Mouse (Mus musculus): Measurements from ENCODE around the gene Itgb1bp1. TPM values are rescaled to one million over a fixed set of nuclear protein-coding genes. Genes with fewer than 3 reads are reported as not detected.

Itgb1bp1 gene
- polyA plus RNA-seq, 1 experiment from 2014 or later = 42.9 TPM

DNA sequence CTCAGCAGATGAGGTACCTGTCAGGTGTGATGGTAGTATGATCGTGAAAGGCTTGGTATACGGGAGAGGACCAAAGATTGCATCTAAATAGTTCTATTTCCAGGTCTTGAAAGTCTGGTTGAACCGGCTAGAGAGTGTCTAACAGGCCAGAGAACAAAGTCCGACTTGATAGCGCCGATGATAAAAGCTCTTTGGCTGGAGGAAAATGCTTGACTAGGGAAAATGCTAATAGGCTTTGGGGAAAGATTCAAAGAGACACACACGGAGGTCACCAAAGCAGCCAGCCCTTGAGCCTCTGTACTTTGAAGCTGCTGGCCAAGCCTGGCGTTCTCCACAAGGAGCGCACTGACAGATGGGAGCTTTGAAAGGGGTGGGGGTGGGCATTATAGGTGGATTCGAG lies 76.8 kb downstream of the Itgb1bp1 start:
- Histone ChIP-seq H3K9me3 (ENCODE audit: control insufficient read depth, low read length) (no peaks in the 10 kb centered on the region), H3K4me2 (ENCODE audit: low read depth, severe bottlenecking) (no peak overlapping the region), H3K9ac (ENCODE audit: low read length) (no peak overlapping the region), H3K27me3 (ENCODE audit: control insufficient read depth, insufficient read depth, low read length) (no peaks in the 10 kb centered on the region), H3K4me1 (ENCODE audit: control insufficient read depth, insufficient read depth, low read length) (no peaks in the 10 kb centered on the region), H3K4me3 (ENCODE audit: low read depth, low read length) (no peak overlapping the region), H3K27ac (replicated peaks; ENCODE audit: low read depth, low read length) (no peak overlapping the region), H3K36me3 (ENCODE audit: control insufficient read depth, insufficient read depth, low read length) (peaks cover 15% of the 10 kb centered on the region; the same call in 1 of the 2 replicates)
- DNase-seq (ENCODE audit: low spot score) (no peak), ATAC-seq (ENCODE audit: insufficient number of reproducible peaks, low FRiP score, low TSS enrichment, low read depth) (no peak)
- WGBS = 93% methylated on average over 10 of the region's 10 CpGs

DNA sequence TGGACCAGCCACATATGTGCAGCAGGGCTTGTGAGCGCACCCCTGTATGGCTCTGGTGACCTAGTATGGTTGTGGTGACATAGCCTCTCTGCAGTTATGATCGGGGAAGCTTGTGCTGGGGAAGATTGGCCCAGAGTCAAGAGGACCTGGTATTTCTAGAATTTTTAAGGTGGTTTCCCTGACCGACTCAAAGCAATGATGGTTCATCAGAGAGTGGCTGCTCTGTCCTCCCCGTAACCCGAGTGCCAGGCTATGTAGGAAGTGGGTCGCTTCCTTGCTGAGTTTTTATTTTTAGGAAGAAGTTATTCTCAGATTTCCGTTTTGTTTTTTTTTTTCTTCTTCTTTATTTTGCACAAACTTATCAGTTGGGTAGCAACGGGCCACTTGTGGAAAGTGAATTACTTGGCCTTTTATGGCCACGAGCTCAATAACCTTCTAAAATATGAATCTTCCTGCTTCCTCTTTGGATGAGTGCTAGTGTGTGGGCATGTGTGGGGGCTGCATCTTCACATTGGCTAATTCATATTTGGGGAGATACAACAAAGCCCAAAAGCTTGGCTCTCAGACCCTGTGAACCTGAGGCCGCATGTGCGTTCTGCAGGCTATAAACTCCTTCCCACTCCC lies 77.8 kb downstream of the Itgb1bp1 start:
- no peak overlapping the region for H3K4me3 ChIP-seq (ENCODE audit: low read depth, low read length)
- no peak for DNase-seq (ENCODE audit: low spot score)
- no peak overlapping the region for H3K27ac ChIP-seq (replicated peaks; ENCODE audit: low read depth, low read length)
- no peaks in the 10 kb centered on the region for H3K27me3 ChIP-seq (ENCODE audit: control insufficient read depth, insufficient read depth, low read length)
- peaks cover 12% of the 10 kb centered on the region; the same call in 1 of the 2 replicates for H3K36me3 ChIP-seq (ENCODE audit: control insufficient read depth, insufficient read depth, low read length)
- no peaks in the 10 kb centered on the region for H3K9me3 ChIP-seq (ENCODE audit: control insufficient read depth, low read length)
- no peaks in the 10 kb centered on the region for H3K4me1 ChIP-seq (ENCODE audit: control insufficient read depth, insufficient read depth, low read length)
- WGBS = 88% methylated on average over 11 of the region's 11 CpGs
- no peak for ATAC-seq (ENCODE audit: insufficient number of reproducible peaks, low FRiP score, low TSS enrichment, low read depth)
- no peak overlapping the region for H3K9ac ChIP-seq (ENCODE audit: low read length)
- no peak overlapping the region for H3K4me2 ChIP-seq (ENCODE audit: low read depth, severe bottlenecking)

DNA sequence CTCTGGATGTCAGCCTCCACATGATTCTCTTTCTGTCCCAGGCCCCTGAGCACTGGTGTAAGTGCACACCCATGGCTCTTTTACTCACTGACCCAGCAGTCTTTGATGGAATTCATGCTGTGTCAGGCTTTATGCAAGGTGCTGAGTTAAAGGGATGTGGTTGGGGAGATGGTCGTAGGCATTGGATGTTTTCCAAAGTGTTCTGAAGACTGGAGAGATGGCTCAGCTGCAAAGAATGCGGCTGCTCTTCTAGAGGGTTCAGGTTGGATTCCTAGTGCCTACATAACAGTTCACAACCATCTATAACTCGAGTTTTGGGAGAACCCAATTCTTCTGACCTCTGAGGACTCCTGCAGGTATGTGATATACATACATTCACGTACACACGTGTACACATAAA lies 78.7 kb downstream of the Itgb1bp1 start:
- Histone ChIP-seq H3K27me3 (ENCODE audit: control insufficient read depth, insufficient read depth, low read length) (no peaks in the 10 kb centered on the region), H3K36me3 (ENCODE audit: control insufficient read depth, insufficient read depth, low read length) (peaks cover 12% of the 10 kb centered on the region; the same call in 1 of the 2 replicates), H3K9me3 (ENCODE audit: control insufficient read depth, low read length) (no peaks in the 10 kb centered on the region), H3K27ac (replicated peaks; ENCODE audit: low read depth, low read length) (no peak overlapping the region), H3K4me3 (ENCODE audit: low read depth, low read length) (no peak overlapping the region), H3K4me2 (ENCODE audit: low read depth, severe bottlenecking) (no peak overlapping the region), H3K4me1 (ENCODE audit: control insufficient read depth, insufficient read depth, low read length) (no peaks in the 10 kb centered on the region), H3K9ac (ENCODE audit: low read length) (no peak overlapping the region)
- ATAC-seq (ENCODE audit: insufficient number of reproducible peaks, low FRiP score, low TSS enrichment, low read depth) (no peak), DNase-seq (ENCODE audit: low spot score) (no peak)
- 92% methylated on average over 5 of the region's 5 CpGs for WGBS

DNA sequence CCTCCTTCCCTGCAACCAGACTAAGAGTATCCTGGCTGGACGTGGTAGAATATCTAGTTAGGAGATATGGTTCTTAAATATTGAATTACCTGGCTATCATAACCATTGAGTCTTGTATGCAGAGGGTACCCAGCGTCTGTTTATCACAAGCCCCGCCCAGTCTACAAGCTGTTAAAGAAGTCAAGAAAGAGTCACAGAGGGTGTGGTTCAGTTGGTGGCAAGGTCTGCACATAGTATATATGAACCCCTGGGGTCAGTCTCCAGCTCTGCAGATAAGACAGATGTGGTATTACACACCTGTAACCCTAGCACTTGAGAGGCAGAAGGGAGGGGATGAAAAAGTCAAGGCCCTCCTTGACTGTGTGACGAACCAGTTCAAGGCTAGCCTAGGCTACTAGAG lies 80.3 kb downstream of the Itgb1bp1 start:
- Histone ChIP-seq H3K36me3 (ENCODE audit: control insufficient read depth, insufficient read depth, low read length) (peaks cover 10% of the 10 kb centered on the region; the same call in 1 of the 2 replicates), H3K9ac (ENCODE audit: low read length) (no peak overlapping the region), H3K27me3 (ENCODE audit: control insufficient read depth, insufficient read depth, low read length) (no peaks in the 10 kb centered on the region), H3K9me3 (ENCODE audit: control insufficient read depth, low read length) (no peaks in the 10 kb centered on the region), H3K27ac (replicated peaks; ENCODE audit: low read depth, low read length) (no peak overlapping the region), H3K4me1 (ENCODE audit: control insufficient read depth, insufficient read depth, low read length) (no peaks in the 10 kb centered on the region), H3K4me2 (ENCODE audit: low read depth, severe bottlenecking) (no peak overlapping the region), H3K4me3 (ENCODE audit: low read depth, low read length) (no peak overlapping the region)
- DNase-seq (ENCODE audit: low spot score) = no peak
- 89% methylated on average over 4 of the region's 4 CpGs for WGBS
- no peak for ATAC-seq (ENCODE audit: insufficient number of reproducible peaks, low FRiP score, low TSS enrichment, low read depth)

DNA sequence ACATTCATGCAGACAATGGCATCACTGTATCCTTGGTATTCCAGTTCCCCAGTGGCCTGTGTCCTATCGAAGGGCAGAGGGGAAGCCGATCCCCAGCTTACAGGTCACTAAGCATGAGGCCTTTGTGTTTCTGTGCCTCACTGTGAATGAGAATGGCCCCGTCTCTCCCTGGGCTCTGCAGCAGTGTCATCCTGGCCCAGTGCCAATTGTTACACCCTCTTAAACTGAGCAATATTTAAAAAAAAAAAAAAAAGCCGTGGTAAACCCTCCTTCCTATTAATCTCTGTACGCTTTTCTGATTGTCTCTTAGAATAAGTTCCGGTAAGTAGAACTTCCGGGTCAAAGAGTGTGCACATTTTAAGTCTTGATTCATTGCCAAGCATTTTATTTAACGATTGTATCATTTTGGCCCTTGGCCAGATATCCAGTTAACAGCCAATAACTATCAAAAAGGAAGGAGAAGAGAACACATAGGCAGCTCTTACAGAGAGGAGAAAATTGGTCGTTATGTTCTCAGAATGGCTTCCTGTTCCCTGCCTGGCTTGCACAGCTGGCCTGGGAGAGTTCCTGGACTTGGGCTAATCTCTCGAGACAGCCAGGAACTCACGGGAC lies 81.3 kb downstream of the Itgb1bp1 start:
- H3K36me3 ChIP-seq (ENCODE audit: control insufficient read depth, insufficient read depth, low read length) = peaks cover 10% of the 10 kb centered on the region; the same call in 1 of the 2 replicates
- no peaks in the 10 kb centered on the region for H3K27me3 ChIP-seq (ENCODE audit: control insufficient read depth, insufficient read depth, low read length)
- no peak overlapping the region for H3K4me2 ChIP-seq (ENCODE audit: low read depth, severe bottlenecking)
- no peaks in the 10 kb centered on the region for H3K9me3 ChIP-seq (ENCODE audit: control insufficient read depth, low read length)
- DNase-seq (ENCODE audit: low spot score) (no peak), ATAC-seq (ENCODE audit: insufficient number of reproducible peaks, low FRiP score, low TSS enrichment, low read depth) (no peak)
- H3K27ac ChIP-seq (replicated peaks; ENCODE audit: low read depth, low read length) = no peak overlapping the region
- no peak overlapping the region for H3K9ac ChIP-seq (ENCODE audit: low read length)
- H3K4me3 ChIP-seq (ENCODE audit: low read depth, low read length) = no peak overlapping the region
- 52% methylated on average over 11 of the region's 11 CpGs for WGBS
- H3K4me1 ChIP-seq (ENCODE audit: control insufficient read depth, insufficient read depth, low read length) = no peaks in the 10 kb centered on the region

- H3K4me2 ChIP-seq (ENCODE audit: low read depth, severe bottlenecking) = no peak overlapping the region
- H3K4me3 ChIP-seq (ENCODE audit: low read depth, low read length) = no peak overlapping the region
- H3K9me3 ChIP-seq (ENCODE audit: control insufficient read depth, low read length) = no peaks in the 10 kb centered on the region
- no peak overlapping the region for H3K9ac ChIP-seq (ENCODE audit: low read length)
- H3K27me3 ChIP-seq (ENCODE audit: control insufficient read depth, insufficient read depth, low read length) = no peaks in the 10 kb centered on the region
- no peak overlapping the region for H3K27ac ChIP-seq (replicated peaks; ENCODE audit: low read depth, low read length)
- DNase-seq (ENCODE audit: low spot score) (no peak), ATAC-seq (ENCODE audit: insufficient number of reproducible peaks, low FRiP score, low TSS enrichment, low read depth) (no peak)
- H3K4me1 ChIP-seq (ENCODE audit: control insufficient read depth, insufficient read depth, low read length) = no peaks in the 10 kb centered on the region
- WGBS = 87% methylated on average over 10 of the region's 10 CpGs
- H3K36me3 ChIP-seq (ENCODE audit: control insufficient read depth, insufficient read depth, low read length) = peaks cover 2% of the 10 kb centered on the region; the same call in 1 of the 2 replicates
These were observed 84.4 kb downstream of the Itgb1bp1 start for GRCm38 (mm10) chr12:21201485-21202269.

DNA sequence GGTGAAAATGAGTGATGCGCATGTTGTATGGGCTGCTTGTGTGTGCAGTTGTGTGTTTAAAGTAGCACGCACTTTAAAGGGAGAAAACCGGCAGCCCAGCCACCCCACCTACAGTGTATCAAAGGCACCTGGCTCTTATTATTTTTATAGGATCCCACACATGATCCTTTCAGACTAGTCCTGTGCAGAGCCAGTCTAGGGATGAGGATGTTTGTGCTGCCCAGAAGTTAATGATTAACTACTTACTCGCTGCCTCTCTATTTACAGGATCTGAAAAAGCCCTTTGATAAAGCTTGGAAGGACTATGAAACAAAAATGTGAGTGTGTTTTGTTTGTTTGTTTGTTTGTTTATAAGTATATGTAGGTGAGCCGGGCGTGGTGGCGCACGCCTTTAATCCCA lies 85.5 kb downstream of the Itgb1bp1 start:
- Histone ChIP-seq H3K4me2 (ENCODE audit: low read depth, severe bottlenecking) (no peak overlapping the region), H3K4me1 (ENCODE audit: control insufficient read depth, insufficient read depth, low read length) (no peaks in the 10 kb centered on the region), H3K36me3 (ENCODE audit: control insufficient read depth, insufficient read depth, low read length) (peaks cover 2% of the 10 kb centered on the region; the same call in 1 of the 2 replicates), H3K27ac (replicated peaks; ENCODE audit: low read depth, low read length) (no peak overlapping the region), H3K9me3 (ENCODE audit: control insufficient read depth, low read length) (no peaks in the 10 kb centered on the region), H3K4me3 (ENCODE audit: low read depth, low read length) (no peak overlapping the region), H3K27me3 (ENCODE audit: control insufficient read depth, insufficient read depth, low read length) (no peaks in the 10 kb centered on the region), H3K9ac (ENCODE audit: low read length) (no peak overlapping the region)
- DNase-seq (ENCODE audit: low spot score) = no peak
- WGBS = 75% methylated on average over 8 of the region's 8 CpGs
- no peak for ATAC-seq (ENCODE audit: insufficient number of reproducible peaks, low FRiP score, low TSS enrichment, low read depth)

- no peak overlapping the region for H3K4me2 ChIP-seq (ENCODE audit: low read depth, severe bottlenecking)
- H3K9ac ChIP-seq (ENCODE audit: low read length) = no peak overlapping the region
- H3K27me3 ChIP-seq (ENCODE audit: control insufficient read depth, insufficient read depth, low read length) = no peaks in the 10 kb centered on the region
- H3K27ac ChIP-seq (replicated peaks; ENCODE audit: low read depth, low read length) = no peak overlapping the region
- H3K4me1 ChIP-seq (ENCODE audit: control insufficient read depth, insufficient read depth, low read length) = no peaks in the 10 kb centered on the region
- no peak overlapping the region for H3K4me3 ChIP-seq (ENCODE audit: low read depth, low read length)
- no peaks in the 10 kb centered on the region for H3K9me3 ChIP-seq (ENCODE audit: control insufficient read depth, low read length)
- 97% methylated on average over 4 of the region's 4 CpGs for whole genome bisulfite sequencing
- H3K36me3 ChIP-seq (ENCODE audit: control insufficient read depth, insufficient read depth, low read length) = no peaks in the 10 kb centered on the region
- DNase-seq (ENCODE audit: low spot score) (no peak), ATAC-seq (ENCODE audit: insufficient number of reproducible peaks, low FRiP score, low TSS enrichment, low read depth) (no peak)
These were observed 89.7 kb downstream of the Itgb1bp1 start for GRCm38 (mm10) chr12:21196420-21196819.

All from limb, embryonic 11.5 days (tissue).